Mouse (Mus musculus): ENCODE measurements around the gene Thada. TPM values are rescaled to one million over a fixed set of nuclear protein-coding genes. Genes with fewer than 3 reads are reported as not detected.
A peak's percentile ranks its signal among the peaks of the same experiment; 100 is the strongest.

Gene Thada
- polyA plus RNA-seq, 1 experiment from 2014 or later = 10.3 TPM

DNA sequence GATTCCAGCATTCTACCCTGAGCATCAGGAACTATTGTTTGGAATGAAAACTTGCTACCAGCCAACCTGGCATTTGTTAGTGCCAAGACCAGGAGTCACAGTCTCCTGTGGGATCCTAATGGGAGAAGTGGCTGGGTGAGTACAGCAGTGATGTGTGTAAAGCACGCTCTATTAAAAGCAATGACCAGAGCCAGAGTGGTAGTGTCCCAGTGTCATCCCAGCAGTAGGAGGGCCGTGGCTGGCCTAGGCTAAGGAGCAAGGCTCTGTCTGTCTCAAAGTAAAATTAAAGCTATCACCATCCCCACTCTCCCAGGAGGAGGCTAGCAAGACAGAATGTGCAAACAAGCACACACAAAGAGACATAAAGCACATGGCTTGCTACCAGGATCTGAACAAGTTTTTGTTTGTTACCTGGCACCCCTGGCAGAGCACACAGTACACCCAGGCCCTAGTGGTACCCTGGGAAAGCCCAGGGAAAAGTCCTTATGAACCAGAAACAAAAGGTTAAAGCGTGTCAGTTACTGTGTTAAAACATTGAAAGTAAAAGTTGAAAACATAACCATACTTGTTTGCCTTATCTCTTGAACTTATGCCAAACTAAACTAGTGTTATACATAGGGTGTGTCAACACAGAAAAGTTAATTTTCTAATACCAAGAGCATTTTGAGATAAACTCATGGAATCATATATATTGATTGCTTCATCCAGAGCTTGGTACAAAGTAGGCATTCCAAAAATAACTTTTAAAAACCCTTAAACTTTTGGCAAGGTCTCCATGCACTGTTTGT lies 199.7 kb downstream of the Thada start:
- H3K9me3 ChIP-seq = no peaks in the 10 kb centered on the region
- no peak overlapping the region for H3K27ac ChIP-seq
- no peak for ATAC-seq (ENCODE audit: insufficient number of reproducible peaks, insufficient read depth, low FRiP score, low TSS enrichment, low read depth)
- peaks cover 6% of the 10 kb centered on the region; the same call in 1 of the 2 replicates for H3K36me3 ChIP-seq
- H3K4me1 ChIP-seq = peaks cover 31% of the 10 kb centered on the region
- no peaks in the 10 kb centered on the region for H3K27me3 ChIP-seq
- H3K4me3 ChIP-seq = no peak overlapping the region
- WGBS = 87% methylated on average over 3 of the region's 3 CpGs
- H3K9ac ChIP-seq = no peak overlapping the region
- H3K4me2 ChIP-seq = no peak overlapping the region

DNA sequence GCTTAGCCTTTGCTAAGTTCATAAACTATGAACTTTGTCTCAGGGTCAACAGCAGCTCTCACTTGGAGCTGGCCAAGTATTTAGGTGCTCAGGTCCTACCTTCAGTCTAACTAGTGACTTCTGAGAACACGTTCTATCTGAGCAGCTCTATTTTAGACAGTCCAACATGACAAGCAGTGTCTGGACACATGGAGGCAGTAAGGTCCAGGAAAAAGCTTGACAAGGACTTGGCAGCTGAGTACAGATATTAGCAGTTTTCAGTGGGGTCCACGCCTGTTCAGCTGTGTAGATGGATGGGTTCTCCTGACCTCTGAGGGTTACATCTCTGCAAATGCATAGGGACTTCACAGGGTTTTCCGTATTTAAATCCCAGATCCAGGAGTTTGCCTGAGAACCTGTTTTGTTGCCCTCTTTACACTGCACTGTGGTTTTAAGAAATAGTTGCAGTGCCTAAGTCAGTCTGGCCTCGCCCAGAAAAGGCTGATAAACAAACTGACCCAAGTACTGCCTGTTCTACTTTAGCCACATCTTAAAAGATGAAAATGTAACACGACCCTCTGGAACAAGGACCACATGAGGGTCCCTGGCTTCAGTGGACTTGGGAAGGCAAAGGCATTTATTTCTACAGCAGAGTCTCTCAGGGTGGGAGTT lies 200.4 kb downstream of the Thada start:
- Histone ChIP-seq H3K9ac (no peak overlapping the region), H3K4me2 (no peak overlapping the region), H3K9me3 (no peaks in the 10 kb centered on the region), H3K4me3 (no peak overlapping the region), H3K4me1 (peaks cover 37% of the 10 kb centered on the region), H3K27me3 (no peaks in the 10 kb centered on the region), H3K36me3 (peaks cover 2% of the 10 kb centered on the region; the same call in 1 of the 2 replicates), H3K27ac (no peak overlapping the region)
- no peak for ATAC-seq (ENCODE audit: insufficient number of reproducible peaks, insufficient read depth, low FRiP score, low TSS enrichment, low read depth)
- WGBS = 74% methylated on average over 5 of the region's 5 CpGs

DNA sequence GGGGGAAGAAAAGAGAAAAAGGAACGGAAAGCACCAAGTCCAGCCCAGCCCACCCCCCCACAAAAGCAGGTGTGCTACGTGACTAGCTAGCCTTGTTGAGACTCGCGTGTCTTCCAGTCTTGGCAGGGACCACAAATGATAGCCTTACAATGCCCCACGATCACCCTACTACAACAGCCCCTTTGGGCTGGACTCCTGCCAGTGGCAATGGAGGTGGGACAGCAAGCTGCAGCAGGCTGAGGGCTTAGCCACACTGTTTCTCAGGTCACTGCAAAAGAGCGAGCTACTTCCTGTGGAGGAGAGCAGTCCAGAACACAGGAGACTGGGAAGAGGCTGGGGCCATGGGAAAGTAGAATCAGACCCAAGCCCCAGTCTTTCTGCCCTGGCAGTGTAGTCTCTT lies 201.7 kb downstream of the Thada start:
- H3K4me1 ChIP-seq = peaks cover 40% of the 10 kb centered on the region
- ATAC-seq (ENCODE audit: insufficient number of reproducible peaks, insufficient read depth, low FRiP score, low TSS enrichment, low read depth) = no peak
- no peaks in the 10 kb centered on the region for H3K9me3 ChIP-seq
- H3K4me2 ChIP-seq = no peak overlapping the region
- no peaks in the 10 kb centered on the region for H3K27me3 ChIP-seq
- no peak overlapping the region for H3K9ac ChIP-seq
- WGBS = 69% methylated on average over 6 of the region's 6 CpGs
- H3K36me3 ChIP-seq = no peaks in the 10 kb centered on the region
- no peak overlapping the region for H3K4me3 ChIP-seq
- H3K27ac ChIP-seq = peak overlapping the region; percentile 65; the same call in 1 of the 2 replicates

DNA sequence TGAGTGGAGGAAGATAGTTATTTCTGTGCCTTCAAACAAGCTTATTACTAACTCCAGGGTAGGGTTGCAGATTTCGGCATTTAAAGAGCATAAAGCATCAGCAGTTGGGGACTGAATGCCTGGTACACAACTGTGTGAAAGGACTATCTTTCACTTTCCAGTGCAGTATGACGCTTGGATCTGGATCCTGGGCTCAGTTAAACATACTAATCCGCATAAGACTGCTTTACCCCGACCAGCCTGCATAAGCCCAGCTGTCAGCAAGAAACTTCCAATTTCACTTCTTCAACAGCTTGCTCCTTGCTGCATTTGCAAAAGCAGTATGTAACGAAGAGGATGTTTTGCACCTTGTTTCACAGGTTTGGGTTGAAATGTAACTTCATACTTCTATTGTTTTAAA lies 202.4 kb downstream of the Thada start:
- Histone ChIP-seq H3K9ac (no peak overlapping the region), H3K4me3 (no peak overlapping the region), H3K27me3 (no peaks in the 10 kb centered on the region), H3K4me1 (peaks cover 47% of the 10 kb centered on the region), H3K27ac (no peak overlapping the region), H3K36me3 (no peaks in the 10 kb centered on the region), H3K4me2 (no peak overlapping the region), H3K9me3 (no peaks in the 10 kb centered on the region)
- no peak for ATAC-seq (ENCODE audit: insufficient number of reproducible peaks, insufficient read depth, low FRiP score, low TSS enrichment, low read depth)
- WGBS = 69% methylated on average over 5 of the region's 5 CpGs

GRCm38 (mm10) chr17:84262325-84262979 lies 203.6 kb downstream of the Thada start:
- Histone ChIP-seq H3K27me3 (no peaks in the 10 kb centered on the region), H3K4me1 (peaks cover 58% of the 10 kb centered on the region), H3K9ac (no peak overlapping the region), H3K4me3 (no peak overlapping the region), H3K27ac (no peak overlapping the region), H3K36me3 (no peaks in the 10 kb centered on the region), H3K4me2 (no peak overlapping the region), H3K9me3 (no peaks in the 10 kb centered on the region)
- 90% methylated on average over 9 of the region's 9 CpGs for WGBS
- ATAC-seq (ENCODE audit: insufficient number of reproducible peaks, insufficient read depth, low FRiP score, low TSS enrichment, low read depth) = no peak

DNA sequence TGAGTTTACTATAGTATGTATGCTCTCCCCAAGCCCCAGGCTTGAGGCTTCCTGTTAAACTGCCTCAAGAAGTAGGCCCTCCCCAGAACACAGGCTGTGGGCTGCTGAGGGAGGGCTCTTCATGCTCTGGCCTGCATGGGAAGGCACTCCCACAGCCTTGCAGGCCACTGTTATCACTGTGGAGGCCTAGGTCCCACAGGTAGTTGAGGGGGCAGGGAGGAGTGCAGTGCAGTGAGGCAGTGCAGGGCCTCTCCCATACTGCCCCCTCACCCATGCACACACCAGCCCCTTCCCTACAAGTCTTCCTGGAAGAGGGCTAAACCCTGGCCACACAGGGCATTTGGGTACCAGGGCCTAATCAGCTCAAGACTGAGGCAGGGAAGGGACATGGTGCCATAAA lies 205.0 kb downstream of the Thada start:
- no peak overlapping the region for H3K27ac ChIP-seq
- no peak for ATAC-seq (ENCODE audit: insufficient number of reproducible peaks, insufficient read depth, low FRiP score, low TSS enrichment, low read depth)
- peaks cover 54% of the 10 kb centered on the region for H3K4me1 ChIP-seq

DNA sequence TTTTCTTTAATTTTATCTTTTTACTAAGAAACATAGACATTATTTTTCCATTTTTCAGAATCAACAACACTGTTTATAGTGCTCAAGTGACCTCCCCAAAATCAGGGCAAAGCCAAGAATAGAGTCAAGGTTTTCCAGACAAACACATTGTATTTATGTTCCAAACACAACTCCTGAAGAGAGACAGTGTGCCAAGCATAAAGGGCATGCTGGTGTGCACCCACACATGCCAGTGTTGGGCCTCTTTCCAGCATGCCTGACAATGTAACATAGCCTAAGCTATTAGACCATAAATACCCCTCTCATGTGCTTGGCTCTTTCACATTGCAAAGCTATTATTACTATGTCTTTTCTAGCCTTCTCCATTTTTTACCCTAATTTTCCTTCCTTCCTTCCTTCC lies 205.8 kb downstream of the Thada start:
- no peak overlapping the region for H3K4me2 ChIP-seq

More for the DNA sequence above, 205.0 kb downstream of the Thada start:
- Histone ChIP-seq H3K36me3 (no peaks in the 10 kb centered on the region), H3K9me3 (no peaks in the 10 kb centered on the region), H3K4me3 (no peak overlapping the region), H3K9ac (no peak overlapping the region), H3K27me3 (no peaks in the 10 kb centered on the region), H3K4me2 (no peak overlapping the region)

GRCm38 (mm10) chr17:84258638-84259261 lies 207.3 kb downstream of the Thada start:
- peaks cover 39% of the 10 kb centered on the region for H3K4me1 ChIP-seq
- H3K9me3 ChIP-seq = no peaks in the 10 kb centered on the region
- 44% methylated on average over 4 of the region's 4 CpGs for WGBS
- H3K36me3 ChIP-seq = peaks cover 4% of the 10 kb centered on the region; the same call in 1 of the 2 replicates
- H3K4me3 ChIP-seq = no peak overlapping the region
- H3K9ac ChIP-seq = 0 out of 2 replicates have a peak overlapping the region, but pooled peaks have one; percentile 41
- H3K27ac ChIP-seq = peak overlapping the region; percentile 66
- ATAC-seq (ENCODE audit: insufficient number of reproducible peaks, insufficient read depth, low FRiP score, low TSS enrichment, low read depth) = no peak
- H3K27me3 ChIP-seq = no peaks in the 10 kb centered on the region
- H3K4me2 ChIP-seq = no peak overlapping the region

More for the DNA sequence above, 205.8 kb downstream of the Thada start:
- Histone ChIP-seq H3K9me3 (no peaks in the 10 kb centered on the region), H3K27me3 (no peaks in the 10 kb centered on the region), H3K4me1 (peaks cover 53% of the 10 kb centered on the region), H3K4me3 (no peak overlapping the region), H3K9ac (no peak overlapping the region), H3K27ac (no peak overlapping the region), H3K36me3 (no peaks in the 10 kb centered on the region)
- no peak for ATAC-seq (ENCODE audit: insufficient number of reproducible peaks, insufficient read depth, low FRiP score, low TSS enrichment, low read depth)

- peak overlapping the region; percentile 66 for H3K27ac ChIP-seq
- no peak overlapping the region for H3K4me3 ChIP-seq
- H3K9ac ChIP-seq = no peak overlapping the region
- no peaks in the 10 kb centered on the region for H3K27me3 ChIP-seq
- no peak for ATAC-seq (ENCODE audit: insufficient number of reproducible peaks, insufficient read depth, low FRiP score, low TSS enrichment, low read depth)
- H3K9me3 ChIP-seq = no peaks in the 10 kb centered on the region
- H3K4me1 ChIP-seq = peaks cover 35% of the 10 kb centered on the region
- H3K36me3 ChIP-seq = peaks cover 4% of the 10 kb centered on the region; the same call in 1 of the 2 replicates
- 62% methylated on average over 5 of the region's 5 CpGs for WGBS
- H3K4me2 ChIP-seq = no peak overlapping the region
These were observed 208.0 kb downstream of the Thada start for GRCm38 (mm10) chr17:84257927-84258532.

- WGBS = 45% methylated on average over 9 of the region's 9 CpGs
- Histone ChIP-seq H3K27ac (no peak overlapping the region), H3K4me3 (no peak overlapping the region), H3K4me2 (no peak overlapping the region), H3K9me3 (no peaks in the 10 kb centered on the region), H3K27me3 (no peaks in the 10 kb centered on the region), H3K36me3 (peaks cover 15% of the 10 kb centered on the region), H3K4me1 (peaks cover 33% of the 10 kb centered on the region), H3K9ac (no peak overlapping the region)
- no peak for ATAC-seq (ENCODE audit: insufficient number of reproducible peaks, insufficient read depth, low FRiP score, low TSS enrichment, low read depth)
These were observed 209.7 kb downstream of the Thada start for GRCm38 (mm10) chr17:84256278-84256819.

DNA sequence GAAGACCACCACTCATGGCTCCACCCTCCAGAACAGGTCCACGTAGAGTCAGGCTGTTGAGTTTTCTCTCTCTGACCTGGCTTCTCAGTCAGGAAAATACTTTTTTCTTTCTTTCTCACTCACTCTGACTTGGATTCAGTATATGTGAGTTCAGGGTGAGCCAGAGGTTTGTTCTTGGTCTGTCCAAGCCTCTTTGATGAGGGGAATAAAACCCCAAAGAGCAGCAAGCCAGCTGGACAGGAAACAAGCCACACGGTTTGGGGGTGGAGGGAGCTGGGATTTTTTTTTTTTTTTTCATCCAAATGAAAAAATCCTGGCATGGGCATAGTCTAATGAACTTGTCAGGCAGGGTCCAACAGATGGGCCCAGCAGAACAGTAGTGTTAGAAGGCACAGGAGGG lies 210.2 kb downstream of the Thada start:
- Histone ChIP-seq H3K27ac (peak overlapping the region; percentile 39; the same call in 1 of the 2 replicates), H3K27me3 (no peaks in the 10 kb centered on the region), H3K4me2 (no peak overlapping the region), H3K4me1 (peaks cover 28% of the 10 kb centered on the region), H3K9me3 (no peaks in the 10 kb centered on the region), H3K4me3 (no peak overlapping the region), H3K9ac (no peak overlapping the region), H3K36me3 (peaks cover 18% of the 10 kb centered on the region)
- no peak for ATAC-seq (ENCODE audit: insufficient number of reproducible peaks, insufficient read depth, low FRiP score, low TSS enrichment, low read depth)
- 39% methylated on average over 2 of the region's 2 CpGs for WGBS
